Mouse (Mus musculus) forebrain, embryonic 11.5 days (tissue): Measurements from ENCODE around the gene Usp19. TPM values are rescaled to one million over a fixed set of nuclear protein-coding genes. Genes with fewer than 3 reads are reported as not detected.

Experiments
- ATAC-seq: fragments of 200-750 bp; cut with Nextera tagmentation; replicated peaks from 2 replicates; pipeline ENCODE4 v1.8.0; 2017; ENCODE audit warnings: moderate TSS enrichment; ENCODE audit not compliant: low FRiP score
- DNase-seq: peaks from one replicate; pipeline ENCODE4 v3.0.0-alpha.2; 2017; ENCODE audit warnings: low spot score
- H3K27ac ChIP-seq: fragments of 300-500 bp; sonication (generic); 2 replicates; pipeline ENCODE4 v1.5.1; 2014; ENCODE audit warnings: low read depth, low read length
- H3K27me3 ChIP-seq: fragments of 300-500 bp; sonication (generic); 2 replicates; pipeline ENCODE4 v1.6.1; 2014; ENCODE audit warnings: mild to moderate bottlenecking, low read length, mixed read lengths; ENCODE audit not compliant: control insufficient read depth, insufficient read depth
- H3K36me3 ChIP-seq: fragments of 300-500 bp; sonication (generic); 2 replicates; pipeline ENCODE4 v1.6.1; 2014; ENCODE audit warnings: mild to moderate bottlenecking, low read length, moderate library complexity, mixed read lengths; ENCODE audit not compliant: control insufficient read depth, insufficient read depth
- H3K4me1 ChIP-seq: fragments of 300-500 bp; sonication (generic); replicated peaks from 2 replicates; pipeline ENCODE4 v1.6.1; 2014; ENCODE audit warnings: low read length, mixed read lengths; ENCODE audit not compliant: control insufficient read depth, insufficient read depth
- H3K4me2 ChIP-seq: fragments of 300-500 bp; sonication (generic); 2 replicates; pipeline ENCODE4 v1.6.1; 2014; ENCODE audit warnings: low read depth, mild to moderate bottlenecking, low read length, moderate library complexity, mixed read lengths; ENCODE audit not compliant: severe bottlenecking
- H3K4me3 ChIP-seq: fragments of 300-500 bp; sonication (generic); 2 replicates; pipeline ENCODE4 v1.5.1; 2014; ENCODE audit warnings: low read depth, low read length
- H3K9ac ChIP-seq: fragments of 300-500 bp; sonication (generic); 2 replicates; pipeline ENCODE4 v1.6.1; 2014; ENCODE audit warnings: low read length
- H3K9me3 ChIP-seq: fragments of 300-500 bp; sonication (generic); 2 replicates; pipeline ENCODE4 v1.6.1; 2016; ENCODE audit warnings: low read length, mixed read lengths; ENCODE audit not compliant: control insufficient read depth
- WGBS: fragments of 180-500 bp; shearing (Covaris S2); extraction: QIAGEN DNeasy Blood & Tissue Kit; methylation state at CpG from one replicate; pipeline ENCODE4 v1.1.7; 2014; 5-methylcytosine and 5-hydroxymethylcytosine counted together
- polyA plus RNA-seq: library from polyadenylated mRNA; unstranded; fragments of >200 nt; fragmentation: Nextera tagmentation; extraction: Ambion mirVana; gene quantifications from 2 replicates; pipeline ENCODE4 v1.2.1, GENCODE M21; 2014

Usp19 gene
- polyA plus RNA-seq, result 84.0 and 90.0 TPM in 2 replicates

GRCm38 (mm10) chr9:108490559-108491285 is at the start of gene Usp19:
Usp19 (plus strand) TSS chr9:108490602.
- peaks cover 21% of the 10 kb centered on the region for H3K36me3 ChIP-seq

GRCm38 (mm10) chr9:108441236-108441919 is 49.0 kb upstream of the Usp19 start:
- H3K36me3 ChIP-seq, result no peaks in the 10 kb centered on the region
- no peak overlapping the region for H3K27ac ChIP-seq
- 90% methylated on average over 11 of the region's 11 CpGs for WGBS
- H3K9me3 ChIP-seq, result no peaks in the 10 kb centered on the region
- no peak for ATAC-seq
- H3K4me3 ChIP-seq, result no peak overlapping the region
- H3K4me1 ChIP-seq, result no peaks in the 10 kb centered on the region
- no peak overlapping the region for H3K4me2 ChIP-seq
- no peaks in the 10 kb centered on the region for H3K27me3 ChIP-seq
- H3K9ac ChIP-seq, result no peak overlapping the region
- no peak for DNase-seq

More at GRCm38 (mm10) chr9:108490559-108491285, at the start of gene Usp19:
- peak within 1 kb of the TSS; percentile 96 for H3K4me3 ChIP-seq
- no peaks in the 10 kb centered on the region for H3K9me3 ChIP-seq
- DNase-seq, result peak; percentile 96
- peaks cover 14% of the 10 kb centered on the region for H3K4me1 ChIP-seq
- peak within 1 kb of the TSS; percentile 85 for H3K4me2 ChIP-seq
- peak within 1 kb of the TSS; percentile 91 for H3K9ac ChIP-seq
- ATAC-seq, result peak; percentile 93
- peak within 1 kb of the TSS; percentile 91 for H3K27ac ChIP-seq
- H3K27me3 ChIP-seq, result no peaks in the 10 kb centered on the region
- WGBS, result under 1% methylated on average over 69 of the region's 69 CpGs

GRCm38 (mm10) chr9:108445125-108445524 is 45.3 kb upstream of the Usp19 start:
- Histone ChIP-seq H3K4me2 (no peak overlapping the region), H3K36me3 (peaks cover 3% of the 10 kb centered on the region; the same call in 1 of the 2 replicates), H3K9me3 (no peaks in the 10 kb centered on the region), H3K27me3 (no peaks in the 10 kb centered on the region), H3K4me1 (peaks cover 7% of the 10 kb centered on the region), H3K9ac (no peak overlapping the region), H3K4me3 (no peak overlapping the region), H3K27ac (no peak overlapping the region)
- ATAC-seq (no peak), DNase-seq (no peak)
- 71% methylated on average over 9 of the region's 9 CpGs for WGBS

GRCm38 (mm10) chr9:108449860-108450259 is 40.5 kb upstream of the Usp19 start:
- Histone ChIP-seq H3K4me1 (peaks cover 22% of the 10 kb centered on the region), H3K9me3 (no peaks in the 10 kb centered on the region), H3K4me3 (peak overlapping the region; percentile 19), H3K4me2 (peak overlapping the region; percentile 95), H3K27me3 (no peaks in the 10 kb centered on the region), H3K27ac (peak overlapping the region; percentile 88), H3K9ac (peak overlapping the region; percentile 47), H3K36me3 (peaks cover 3% of the 10 kb centered on the region; the same call in 1 of the 2 replicates)
- peak; percentile 78 for ATAC-seq
- 25% methylated on average over 4 of the region's 4 CpGs for WGBS
- peak; percentile 92 for DNase-seq

DNA sequence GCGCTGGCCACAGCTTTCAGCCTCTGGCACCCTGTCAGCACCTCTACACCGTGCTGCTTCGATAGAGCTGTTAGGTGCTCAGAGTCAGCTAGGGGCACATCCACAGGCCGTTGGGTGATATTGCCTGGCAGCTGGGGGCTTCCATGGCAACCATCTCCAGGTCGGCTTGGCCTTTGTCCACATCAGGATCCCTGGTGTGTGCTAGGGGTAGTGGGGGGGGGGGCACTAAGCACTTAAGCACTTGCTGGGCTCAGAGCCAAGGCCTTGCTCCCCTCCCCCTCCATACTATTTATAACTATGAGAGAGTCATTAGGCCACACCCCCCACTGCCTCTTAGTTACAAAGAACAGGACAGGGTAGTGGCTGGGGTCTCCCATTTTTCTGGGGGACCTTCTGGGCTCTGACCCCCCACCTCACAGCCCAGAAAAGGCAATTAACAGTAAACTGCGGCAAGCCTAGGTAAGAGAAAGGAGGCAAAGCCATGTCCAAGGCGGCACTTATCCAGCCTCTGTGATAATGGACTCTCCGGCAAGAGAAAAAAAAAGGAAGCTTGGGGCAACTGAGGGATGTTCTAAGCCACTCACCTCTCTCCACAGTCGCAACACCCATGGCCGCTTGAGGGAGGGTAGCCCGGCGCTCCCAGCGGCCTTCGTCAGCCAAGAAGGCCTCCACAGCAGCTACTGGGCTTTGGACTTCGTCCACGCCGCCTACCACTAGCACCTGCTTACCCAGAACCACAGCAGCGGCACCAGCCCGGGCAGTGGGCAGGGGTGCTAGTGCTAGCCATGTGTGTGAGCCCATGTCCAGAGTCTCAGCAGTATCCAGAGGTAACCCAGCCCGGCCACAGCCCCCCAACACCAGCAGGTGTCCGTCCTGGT is 39.9 kb upstream of the Usp19 start:
- H3K4me2 ChIP-seq, result peak overlapping the region; percentile 95
- H3K9me3 ChIP-seq, result no peaks in the 10 kb centered on the region
- peak overlapping the region; percentile 47 for H3K9ac ChIP-seq
- ATAC-seq (peak; percentile 74), DNase-seq (peak; percentile 81)
- peak overlapping the region; percentile 88 for H3K27ac ChIP-seq
- H3K4me1 ChIP-seq, result peaks cover 22% of the 10 kb centered on the region
- no peaks in the 10 kb centered on the region for H3K27me3 ChIP-seq
- 54% methylated on average over 21 of the region's 21 CpGs for WGBS
- H3K36me3 ChIP-seq, result peaks cover 3% of the 10 kb centered on the region; the same call in 1 of the 2 replicates
- H3K4me3 ChIP-seq, result peak overlapping the region; percentile 19

DNA sequence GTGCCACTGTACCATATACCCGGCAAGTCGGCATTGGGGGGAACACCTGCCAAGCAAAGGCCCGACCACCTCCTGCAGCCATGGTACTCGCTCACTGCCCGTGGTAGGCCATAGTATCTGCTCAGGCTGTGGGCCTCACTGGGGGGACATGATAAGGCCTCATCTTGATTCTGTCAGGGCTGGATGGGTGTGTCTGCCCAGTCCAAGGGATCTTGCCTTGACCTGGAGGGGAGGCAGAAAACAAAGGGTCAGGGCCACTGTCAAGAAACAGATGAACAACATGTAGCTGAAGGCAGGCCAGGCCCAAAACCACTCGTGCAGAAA is 39.3 kb upstream of the Usp19 start:
- Histone ChIP-seq H3K27ac (peak overlapping the region; percentile 88), H3K4me3 (peak overlapping the region; percentile 19; the same call in 1 of the 2 replicates), H3K4me2 (peak overlapping the region; percentile 95), H3K27me3 (no peaks in the 10 kb centered on the region), H3K36me3 (peaks cover 3% of the 10 kb centered on the region; the same call in 1 of the 2 replicates), H3K4me1 (peaks cover 22% of the 10 kb centered on the region), H3K9me3 (no peaks in the 10 kb centered on the region), H3K9ac (no peak overlapping the region; the same call in 1 of the 2 replicates)
- peak; percentile 56 for DNase-seq
- WGBS, result 83% methylated on average over 6 of the region's 6 CpGs
- no peak for ATAC-seq

- peak overlapping the region; percentile 68 for H3K9ac ChIP-seq
- 46% methylated on average over 6 of the region's 6 CpGs for WGBS
- no peaks in the 10 kb centered on the region for H3K27me3 ChIP-seq
- peaks cover 3% of the 10 kb centered on the region; the same call in 1 of the 2 replicates for H3K36me3 ChIP-seq
- no peak for ATAC-seq
- no peaks in the 10 kb centered on the region for H3K9me3 ChIP-seq
- DNase-seq, result no peak
- peaks cover 22% of the 10 kb centered on the region for H3K4me1 ChIP-seq
- H3K4me2 ChIP-seq, result peak overlapping the region; percentile 95
- peak overlapping the region; percentile 5; the same call in 1 of the 2 replicates for H3K27ac ChIP-seq
- H3K4me3 ChIP-seq, result peak overlapping the region; percentile 55
These were observed 38.8 kb upstream of the Usp19 start for GRCm38 (mm10) chr9:108451519-108452160.
